Mouse (Mus musculus) olfactory bulb, adult 2 months (tissue): ENCODE measurements around the gene Hectd1. TPM values are rescaled to one million over a fixed set of nuclear protein-coding genes. Genes with fewer than 3 reads are reported as not detected.

ENCODE experiments used
- H3K27ac ChIP-seq: fragments of 200-500 bp; 2 replicates; pipeline ENCODE4 v1.5.1; 2012; ENCODE audit warnings: low read depth, low read length; ENCODE audit not compliant: insufficient read depth
- H3K4me1 ChIP-seq: fragments of 200-500 bp; 2 replicates; pipeline ENCODE4 v1.6.1; 2012; ENCODE audit warnings: low read length; ENCODE audit not compliant: control insufficient read depth, insufficient read depth
- H3K4me3 ChIP-seq: fragments of 200-500 bp; 2 replicates; pipeline ENCODE4 v1.5.1; 2012; ENCODE audit warnings: mild to moderate bottlenecking, low read depth, low read length, moderate library complexity; ENCODE audit not compliant: insufficient read depth
- CTCF ChIP-seq: fragments of 200-500 bp; IDR thresholded peaks from 2 replicates; pipeline ENCODE4 v1.5.1; 2012; ENCODE audit warnings: low read depth, mild to moderate bottlenecking, low read length, moderate library complexity; ENCODE audit not compliant: insufficient read depth
- POLR2A ChIP-seq: fragments of 200-500 bp; IDR thresholded peaks from 2 replicates; pipeline ENCODE4 v1.6.1; 2012; ENCODE audit warnings: mild to moderate bottlenecking, low read depth, low read length, moderate library complexity; ENCODE audit not compliant: insufficient read depth
- WGBS: fragments of 180-500 bp; shearing (Covaris S2); methylation state at CpG from one replicate; pipeline ENCODE4 v1.1.7; 2018; 5-methylcytosine and 5-hydroxymethylcytosine counted together
- polyA plus RNA-seq: library from polyadenylated mRNA; stranded (reverse); fragments of >200 nt; gene quantifications from 2 replicates; pipeline ENCODE4 v1.2.4, GENCODE M21; 2012; ENCODE audit warnings: low replicate concordance; ENCODE audit not compliant: missing spikeins, insufficient read depth, insufficient read length

Hectd1 gene
- polyA plus RNA-seq, 1 experiment = not detected

DNA sequence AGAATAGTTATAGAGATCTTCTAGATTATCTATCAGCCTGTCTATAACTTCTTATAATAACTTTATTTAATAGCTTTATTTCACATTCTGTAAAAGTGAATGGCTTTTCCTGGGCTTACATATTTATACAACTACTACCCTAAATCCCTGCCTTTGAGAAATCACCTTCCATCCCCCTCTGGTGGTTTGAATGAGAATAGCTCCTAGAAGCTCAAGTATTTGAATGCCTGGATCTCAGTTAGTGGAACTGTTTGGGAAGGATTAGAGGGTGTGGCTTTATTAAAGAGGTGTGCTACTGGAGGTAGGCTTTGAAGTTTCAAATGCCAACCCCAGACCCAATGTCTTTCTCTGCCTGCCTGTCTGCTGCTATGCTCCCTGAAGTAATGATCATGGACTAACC lies 127.6 kb downstream of the Hectd1 start:
- TF ChIP-seq POLR2A = no peak
- no peak for TF ChIP-seq CTCF
- Histone ChIP-seq H3K4me3 (no peak overlapping the region), H3K4me1 (peaks cover 7% of the 10 kb centered on the region; the same call in 1 of the 2 replicates), H3K27ac (no peak overlapping the region)

DNA sequence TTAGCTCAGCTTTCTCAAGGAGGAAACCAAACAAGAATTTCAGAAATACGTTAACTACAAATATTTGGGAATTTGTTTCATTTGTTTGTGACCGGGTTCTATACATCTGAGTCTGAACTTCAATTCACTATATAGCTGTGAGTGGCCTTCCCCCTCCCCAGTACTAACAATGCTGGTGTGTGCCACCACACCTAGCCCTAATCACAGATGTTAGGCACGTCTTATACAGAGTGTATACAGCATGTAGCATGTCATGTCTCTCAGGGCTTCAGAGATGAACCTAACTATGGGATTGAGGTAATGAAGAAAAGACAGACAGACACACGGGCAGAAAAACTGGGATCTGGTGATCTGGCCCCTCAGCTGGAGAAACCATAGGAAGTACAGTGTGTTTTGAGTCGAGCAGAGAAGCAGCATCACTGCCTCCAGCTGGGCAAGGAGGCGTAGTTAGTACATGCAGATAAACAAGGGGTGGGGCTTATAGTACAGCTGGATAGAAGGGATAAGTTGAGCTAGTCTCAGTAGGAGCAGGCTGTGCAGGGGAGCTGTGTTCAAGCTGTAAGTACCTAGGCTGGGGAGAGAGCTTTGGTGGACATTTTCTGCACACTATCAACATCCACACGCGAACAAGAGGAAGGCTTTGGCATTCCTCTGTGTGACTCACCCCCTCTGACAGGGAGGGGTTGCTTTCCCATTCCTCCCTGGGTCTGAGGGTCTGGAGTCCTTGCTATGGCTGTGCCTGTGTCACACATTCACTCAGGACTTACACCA lies 129.5 kb downstream of the Hectd1 start:
- 38% methylated on average over 8 of the region's 8 CpGs for WGBS
- no peak overlapping the region for H3K27ac ChIP-seq

DNA sequence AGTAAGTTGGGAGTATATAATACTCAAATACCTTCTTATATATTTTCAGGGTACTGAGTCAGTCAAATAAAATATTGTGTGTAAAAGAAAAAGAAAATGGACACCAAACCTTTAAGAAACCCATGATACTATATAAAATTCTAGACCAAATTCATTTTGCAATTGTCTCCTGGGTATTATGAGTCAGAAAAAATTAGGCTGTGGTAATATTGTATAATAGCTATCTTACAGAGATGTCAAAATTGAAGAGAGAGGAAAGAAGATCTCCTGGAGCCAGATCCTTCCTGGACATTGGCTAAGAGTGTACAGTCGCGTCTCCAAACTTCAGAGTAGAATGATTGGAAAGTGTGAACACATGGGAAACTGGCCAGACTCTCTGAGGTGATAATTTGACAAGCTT lies 133.2 kb downstream of the Hectd1 start:
- TF ChIP-seq CTCF (no peak), POLR2A (no peak)
- H3K4me1 ChIP-seq = peaks cover 4% of the 10 kb centered on the region; the same call in 1 of the 2 replicates
- H3K27ac ChIP-seq = no peak overlapping the region
- H3K4me3 ChIP-seq = no peak overlapping the region
- WGBS = 75% methylated on average over 2 of the region's 2 CpGs

More for the DNA sequence above, 129.5 kb downstream of the Hectd1 start:
- Histone ChIP-seq H3K4me1 (peaks cover 2% of the 10 kb centered on the region; the same call in 1 of the 2 replicates), H3K4me3 (no peak overlapping the region)
- TF ChIP-seq POLR2A (no peak), CTCF (no peak)

DNA sequence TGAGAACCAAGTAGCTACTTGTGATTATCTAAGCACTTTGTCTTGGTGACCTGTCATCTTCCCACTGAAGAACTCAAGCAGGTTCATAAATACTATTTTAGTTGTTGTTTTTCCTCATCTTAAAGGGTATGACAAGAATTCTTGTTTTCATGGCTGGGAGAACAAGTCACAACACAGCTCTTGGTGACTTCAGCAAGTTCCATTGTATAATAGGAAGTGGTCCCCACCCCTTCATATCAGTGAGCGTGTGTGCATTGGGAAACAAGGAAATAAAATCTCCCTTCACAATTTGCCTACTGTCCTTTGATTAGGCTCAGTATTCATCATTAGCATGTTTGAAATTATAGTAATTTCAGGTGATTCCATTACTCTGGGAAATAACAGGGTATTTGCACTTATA lies 134.4 kb downstream of the Hectd1 start:
- H3K4me1 ChIP-seq = peaks cover 4% of the 10 kb centered on the region; the same call in 1 of the 2 replicates
- TF ChIP-seq POLR2A = no peak
- 76% methylated on average over 1 of the region's 1 CpGs for WGBS
- H3K27ac ChIP-seq = no peak overlapping the region
- no peak overlapping the region for H3K4me3 ChIP-seq

DNA sequence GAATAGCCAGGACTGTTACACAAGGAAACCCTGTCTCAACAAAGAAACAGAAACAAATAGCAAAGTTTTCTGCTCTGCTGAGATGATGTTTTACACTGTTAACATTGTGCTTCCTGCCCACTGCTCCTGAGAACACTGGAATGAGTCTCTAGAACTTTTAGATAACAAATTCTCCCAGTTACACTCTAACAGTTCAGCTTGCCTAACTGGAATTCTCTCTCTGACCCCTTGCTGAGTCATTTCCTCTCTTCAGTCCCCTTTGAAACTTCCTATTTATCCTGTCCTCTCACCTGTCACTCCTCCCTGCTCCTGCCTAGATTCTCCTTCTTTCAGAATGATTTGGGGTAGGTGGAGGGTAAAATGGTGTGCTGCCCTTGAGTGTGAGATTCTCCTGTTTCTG lies 135.2 kb downstream of the Hectd1 start:
- Histone ChIP-seq H3K27ac (no peak overlapping the region), H3K4me3 (no peak overlapping the region), H3K4me1 (peaks cover 4% of the 10 kb centered on the region; the same call in 1 of the 2 replicates)
- no peak for TF ChIP-seq POLR2A
- no peak for TF ChIP-seq CTCF

Other genes with a start within 250 kb of the Hectd1 start
- not detected in 2 replicates for gene Coch, start 236.2 kb downstream of the Hectd1 start, polyA plus RNA-seq
- gene Ap4s1, start 138.5 kb downstream of the Hectd1 start, polyA plus RNA-seq = not detected in 2 replicates
- gene Strn3, start 137.6 kb downstream of the Hectd1 start, polyA plus RNA-seq = not detected in 2 replicates
- gene Heatr5a, start 141.8 kb upstream of the Hectd1 start, polyA plus RNA-seq = not detected in 2 replicates
- gene Dtd2, start 177.0 kb upstream of the Hectd1 start, polyA plus RNA-seq = not detected in 2 replicates
- not detected in 2 replicates for gene Gpr33, start 198.5 kb upstream of the Hectd1 start, polyA plus RNA-seq